Mouse (Mus musculus) liver, embryonic 13.5 days (tissue): ENCODE results near the gene Klrg1. TPM values are rescaled to one million over a fixed set of nuclear protein-coding genes. Genes with fewer than 3 reads are reported as not detected.

Experiments
- ATAC-seq: fragments of 200-750 bp; cut with Nextera tagmentation; 2 replicates; pipeline ENCODE4 v1.8.0; 2017; ENCODE audit warnings: low read depth, mild to moderate bottlenecking, moderate number of reproducible peaks, moderate library complexity
- DNase-seq: peaks from one replicate; pipeline ENCODE4 v3.0.0; 2022
- H3K27ac ChIP-seq: fragments of 300-500 bp; sonication (generic); 2 replicates; pipeline ENCODE4 v1.5.1; 2015; ENCODE audit warnings: moderate library complexity, mild to moderate bottlenecking, inconsistent platforms
- H3K27me3 ChIP-seq: fragments of 300-500 bp; sonication (generic); 2 replicates; pipeline ENCODE4 v1.6.1; 2015; ENCODE audit warnings: mild to moderate bottlenecking, inconsistent platforms
- H3K36me3 ChIP-seq: fragments of 300-500 bp; sonication (generic); 2 replicates; pipeline ENCODE4 v1.6.1; 2015; ENCODE audit warnings: mild to moderate bottlenecking, inconsistent platforms
- H3K4me1 ChIP-seq: fragments of 300-500 bp; sonication (generic); replicated peaks from 2 replicates; pipeline ENCODE4 v1.6.1; 2015; ENCODE audit warnings: inconsistent platforms
- H3K4me2 ChIP-seq: fragments of 300-500 bp; sonication (generic); 2 replicates; pipeline ENCODE4 v1.6.1; 2015; ENCODE audit warnings: inconsistent platforms, mild to moderate bottlenecking, moderate library complexity
- H3K4me3 ChIP-seq: fragments of 300-500 bp; sonication (generic); replicated peaks from 2 replicates; pipeline ENCODE4 v1.5.1; 2015; ENCODE audit warnings: mild to moderate bottlenecking, inconsistent platforms
- H3K9ac ChIP-seq: fragments of 300-500 bp; sonication (generic); 2 replicates; pipeline ENCODE4 v1.6.1; 2015; ENCODE audit warnings: mild to moderate bottlenecking, inconsistent platforms
- H3K9me3 ChIP-seq: fragments of 300-500 bp; sonication (generic); replicated peaks from 2 replicates; pipeline ENCODE4 v1.6.1; 2016; ENCODE audit warnings: inconsistent platforms
- WGBS: fragments of 180-500 bp; shearing (Covaris S2); methylation state at CpG from one replicate; pipeline ENCODE4 v1.1.7; 2015; ENCODE audit not compliant: insufficient replicate concordance; 5-methylcytosine and 5-hydroxymethylcytosine counted together
- polyA plus RNA-seq: library from polyadenylated mRNA; unstranded; fragments of >200 nt; fragmentation: Nextera tagmentation; extraction: Ambion mirVana; gene quantifications from 2 replicates; pipeline ENCODE4 v1.2.1, GENCODE M21; 2015

Klrg1 gene
- polyA plus RNA-seq, 1 experiment from 2014 or later, result not detected

DNA sequence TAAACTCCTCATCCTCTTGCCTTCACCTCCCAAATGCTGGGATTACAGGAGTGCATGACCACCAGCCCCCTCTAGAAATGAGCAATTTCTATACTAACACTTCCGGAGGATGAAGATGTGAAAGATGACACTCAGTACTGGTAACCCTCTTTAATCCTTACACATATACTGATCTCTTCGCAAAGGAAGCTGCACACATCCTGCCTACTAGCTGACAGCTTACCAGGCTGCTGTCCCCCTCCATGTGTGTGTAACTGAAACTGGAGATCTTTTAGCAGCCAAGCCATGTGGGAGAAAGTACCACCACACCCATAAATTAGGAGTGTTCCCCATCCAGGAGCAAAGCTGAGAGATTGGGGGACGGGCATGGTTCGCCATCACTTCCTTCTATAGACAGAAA is 13.5 kb downstream of the Klrg1 start:
- Histone ChIP-seq H3K4me1 (peaks cover 1% of the 10 kb centered on the region), H3K9me3 (no peaks in the 10 kb centered on the region), H3K27ac (no peak overlapping the region), H3K4me2 (no peak overlapping the region), H3K9ac (no peak overlapping the region), H3K27me3 (no peaks in the 10 kb centered on the region), H3K36me3 (no peaks in the 10 kb centered on the region), H3K4me3 (no peak overlapping the region)
- DNase-seq (no peak), ATAC-seq (no peak)
- WGBS, result 70% methylated on average over 4 of the region's 4 CpGs

DNA sequence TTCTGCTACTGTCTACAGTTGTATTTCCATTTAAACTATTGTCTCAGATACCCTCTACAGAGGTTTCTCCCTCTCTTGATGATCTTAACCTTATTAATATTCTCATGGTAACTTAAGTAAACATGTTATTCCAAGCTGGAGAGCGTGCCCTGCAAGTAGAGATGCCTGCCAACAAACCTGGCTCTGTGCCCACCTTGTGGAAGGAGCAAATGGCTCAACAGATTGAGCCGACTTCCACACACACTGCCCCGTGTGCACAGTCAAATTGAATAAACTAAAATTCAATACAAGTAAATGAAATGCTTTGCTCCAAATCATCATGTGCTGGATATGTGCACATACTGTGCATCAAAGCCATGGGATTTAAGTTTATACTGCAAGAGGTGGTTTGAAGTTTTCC is 14.1 kb downstream of the Klrg1 start:
- no peak for ATAC-seq
- H3K9me3 ChIP-seq, result no peaks in the 10 kb centered on the region
- H3K4me2 ChIP-seq, result no peak overlapping the region
- no peak overlapping the region for H3K27ac ChIP-seq
- no peak overlapping the region for H3K9ac ChIP-seq
- no peaks in the 10 kb centered on the region for H3K36me3 ChIP-seq
- no peak for DNase-seq
- no peak overlapping the region for H3K4me3 ChIP-seq
- no peaks in the 10 kb centered on the region for H3K4me1 ChIP-seq
- no peaks in the 10 kb centered on the region for H3K27me3 ChIP-seq
- 58% methylated on average over 3 of the region's 3 CpGs for WGBS

DNA sequence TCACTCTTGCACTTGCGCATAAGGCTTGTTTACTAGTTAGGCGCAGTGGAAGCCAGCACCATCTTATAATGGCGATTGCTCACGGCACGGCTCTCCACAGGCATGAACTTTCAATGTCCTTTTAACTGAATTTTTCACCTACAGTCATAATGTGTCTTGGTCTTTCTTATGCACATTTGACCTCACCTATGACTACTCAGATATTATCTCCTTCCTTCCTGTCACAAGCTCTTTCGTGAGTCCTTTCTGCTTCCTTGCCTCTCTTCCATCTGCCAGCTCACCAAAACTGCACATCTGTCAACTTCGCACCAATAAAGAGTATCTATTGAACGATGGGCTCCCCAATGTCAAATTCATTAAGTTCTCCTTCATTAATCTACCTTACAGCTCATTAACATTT is 20.1 kb downstream of the Klrg1 start:
- no peak for ATAC-seq
- Histone ChIP-seq H3K4me2 (no peak overlapping the region), H3K9ac (no peak overlapping the region), H3K4me1 (no peaks in the 10 kb centered on the region), H3K27ac (no peak overlapping the region), H3K27me3 (no peaks in the 10 kb centered on the region), H3K36me3 (no peaks in the 10 kb centered on the region), H3K9me3 (no peaks in the 10 kb centered on the region), H3K4me3 (no peak overlapping the region)
- DNase-seq, result no peak
- WGBS, result 77% methylated on average over 8 of the region's 8 CpGs

DNA sequence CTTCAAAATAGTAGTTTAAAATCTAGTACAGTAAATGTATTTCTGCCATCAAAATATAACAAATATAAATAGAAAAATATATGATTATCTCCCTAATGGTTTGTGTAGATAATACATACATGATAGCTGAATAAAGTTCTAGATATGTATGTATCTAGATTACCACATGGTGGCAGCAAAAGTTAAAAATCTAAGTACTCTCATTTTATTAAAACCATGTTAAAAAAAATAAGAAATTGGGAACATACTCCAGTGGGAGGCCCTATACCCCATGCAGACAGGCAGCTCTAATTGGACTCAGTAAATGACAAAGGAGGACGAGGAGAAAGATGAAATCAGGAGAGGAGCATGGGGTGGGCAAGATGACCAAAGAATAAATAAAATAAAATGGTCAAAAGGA is 30.5 kb downstream of the Klrg1 start:
- no peaks in the 10 kb centered on the region for H3K4me1 ChIP-seq
- no peaks in the 10 kb centered on the region for H3K27me3 ChIP-seq
- no peaks in the 10 kb centered on the region for H3K36me3 ChIP-seq
- H3K27ac ChIP-seq, result no peak overlapping the region
- no peak overlapping the region for H3K4me3 ChIP-seq
- no peak overlapping the region for H3K4me2 ChIP-seq
- H3K9me3 ChIP-seq, result no peaks in the 10 kb centered on the region
- no peak for DNase-seq
- 23% methylated on average over 1 of the region's 1 CpGs for WGBS
- ATAC-seq, result no peak
- H3K9ac ChIP-seq, result no peak overlapping the region

DNA sequence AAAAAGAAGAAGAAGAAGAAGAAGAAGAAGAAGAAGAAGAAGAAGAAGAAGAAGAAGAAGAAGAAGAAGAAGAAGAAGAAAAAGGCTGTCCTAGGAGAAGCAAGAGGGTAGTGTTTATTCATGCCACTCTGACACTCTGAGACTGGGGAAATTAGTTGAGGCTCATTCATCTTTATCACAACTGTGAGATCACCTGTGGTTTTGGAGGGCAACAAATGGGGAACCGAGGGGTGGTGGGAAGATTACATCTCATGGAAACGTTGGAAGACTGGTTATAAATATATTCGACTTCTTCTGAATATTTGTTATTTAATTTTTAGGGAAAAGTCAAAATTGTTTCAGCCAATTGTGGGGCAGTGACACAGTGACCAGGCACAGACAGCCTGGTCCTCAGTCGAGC is 32.6 kb downstream of the Klrg1 start:
- ATAC-seq, result no peak
- 34% methylated on average over 4 of the region's 4 CpGs for WGBS
- no peaks in the 10 kb centered on the region for H3K9me3 ChIP-seq

More for the DNA sequence above, 32.6 kb downstream of the Klrg1 start:
- Histone ChIP-seq H3K36me3 (no peaks in the 10 kb centered on the region), H3K4me3 (no peak overlapping the region), H3K27me3 (no peaks in the 10 kb centered on the region), H3K4me1 (no peaks in the 10 kb centered on the region), H3K27ac (no peak overlapping the region), H3K9ac (no peak overlapping the region), H3K4me2 (no peak overlapping the region)
- DNase-seq, result no peak

Other genes starting within 250 kb of the Klrg1 start
- 105 and 116 TPM in 2 replicates for gene M6pr, start 25.8 kb upstream of the Klrg1 start, polyA plus RNA-seq
- 2.1 and 2.2 TPM in 2 replicates for gene Phc1, start 57.7 kb upstream of the Klrg1 start, polyA plus RNA-seq
- gene Rimklb, start 215.9 kb upstream of the Klrg1 start, polyA plus RNA-seq, result 1.3 TPM in 2 replicates
- gene Mfap5, start 223.0 kb upstream of the Klrg1 start, polyA plus RNA-seq, result 0.42 and 0.58 TPM in 2 replicates